ENCODE assay signal across 8 mouse cellular contexts in genomic region chr2:117450172-117450865, GRCm38 (mm10).
DNase-seq lines count a peak whose midpoint lies in the region; TF ChIP-seq lines count a peak whose summit lies in the region.

No protein-coding gene starts in this region.

- H3K9me3 ChIP-seq in heart, embryonic 10.5 days, result no peaks in the 10 kb centered on the region
- no peaks in the 10 kb centered on the region for H3K9me3 ChIP-seq in CH12.LX (replicated peaks; ENCODE audit: low read length)

- intact Hi-C loops in heart, postnatal 10 days (cut with DNase I), result no loop called here

- no peaks in the 10 kb centered on the region; the same call in 1 of the 2 replicates for H3K4me1 ChIP-seq in heart, embryonic 10.5 days
- peaks cover 8 to 12% of the 10 kb centered on the region in 2 experiments for H3K4me1 ChIP-seq in CH12.LX (ENCODE audit: control insufficient read depth in 1 of 2, insufficient read depth in 2 of 2)
- peaks cover 4% of the 10 kb centered on the region; the same call in 1 of the 2 replicates for H3K4me1 ChIP-seq in spleen, adult 2 months (ENCODE audit: control insufficient read depth, insufficient read depth, insufficient read length)

- H3K36me3 ChIP-seq in heart, embryonic 10.5 days, result no peaks in the 10 kb centered on the region
- H3K36me3 ChIP-seq in CH12.LX (replicated peaks in 1 of 2; ENCODE audit: control insufficient read depth in 1 of 2, insufficient read depth in 1 of 2, low read length in 1 of 2), result no peaks in the 10 kb centered on the region
- no peaks in the 10 kb centered on the region for H3K36me3 ChIP-seq in spleen, adult 2 months (ENCODE audit: control insufficient read depth, insufficient read depth, low read length)

- WGBS in heart, embryonic 10.5 days, result 51% methylated on average over 7 of the region's 7 CpGs
- WGBS in spleen, adult 2 months, result 62% methylated on average over 7 of the region's 7 CpGs

- no peak overlapping the region for H3K9ac ChIP-seq in CH12.LX (ENCODE audit: insufficient read depth, low read depth)

- in situ Hi-C loops in CH12.LX (cut with MboI; ENCODE audit: low pct_ligation_motif_present, low pct_unique_long_range_greater_than_20kb, low sequenced_read_pairs), result loop anchor here (25.0 kb wide), 1 partner anchor 563 kb away; the partner anchor contains the start of gene Tmco5

- H3K79me2 ChIP-seq in CH12.LX (replicated peaks; ENCODE audit: control insufficient read depth, extremely low read depth, insufficient read depth, poor library complexity, severe bottlenecking), result no peaks in the 10 kb centered on the region

- dilution Hi-C loops in CH12.LX (cut with MboI; ENCODE audit: extremely low pct_ligation_motif_present, extremely low pct_unique_long_range_greater_than_20kb, low sequenced_read_pairs), result no loop called here

- H3K4me3 ChIP-seq in heart, embryonic 10.5 days, result no peak overlapping the region
- H3K4me3 ChIP-seq in CH12.LX (replicated peaks in 1 of 3; ENCODE audit: low read depth in 2 of 3, low read length in 2 of 3, poor library complexity in 1 of 3), result no peak overlapping the region
- H3K4me3 ChIP-seq in spleen, adult 2 months (ENCODE audit: extremely low read depth, insufficient read depth, insufficient read length), result no peak overlapping the region

- no peak for TF ChIP-seq POLR2A in CH12.LX (IDR thresholded peaks at IDR 0.05; ENCODE audit: low read depth, low read length)
- TF ChIP-seq POLR2A in spleen, adult 2 months (IDR thresholded peaks at IDR 0.05; ENCODE audit: low read depth, low read length), result no peak

- no peak overlapping the region for H3K4me2 ChIP-seq in CH12.LX (ENCODE audit: insufficient read depth, low read depth, poor library complexity, severe bottlenecking)

- peak; percentile 23 to 36 for DNase-seq in heart, postnatal 10 days
- no peak for DNase-seq in heart, embryonic 10.5 days (ENCODE audit: low spot score)
- DNase-seq in CH12.LX (ENCODE audit: extremely low read depth), result peak; percentile 58
- peak; percentile 52 for DNase-seq in embryo, embryonic 10.5 days (ENCODE audit: low spot score)
- peak; percentile 82 for DNase-seq in induced T-regulatory cell, adult 2 months (ENCODE audit: low read depth)
- DNase-seq in lung, postnatal 10 days, result peak; percentile 49
- peak; percentile 40 to 42 for DNase-seq in spleen, adult 2 months (ENCODE audit: low read depth in 1 of 2, low spot score in 2 of 2)
- no peak for DNase-seq in gastrocnemius, postnatal 10 days

- H3K27ac ChIP-seq in heart, embryonic 10.5 days, result no peak overlapping the region
- no peak overlapping the region for H3K27ac ChIP-seq in CH12.LX (ENCODE audit: insufficient read depth, low read depth)
- no peak overlapping the region for H3K27ac ChIP-seq in spleen, adult 2 months (ENCODE audit: insufficient read depth, low read length)

- peak; percentile 69 for TF ChIP-seq RAD21 in CH12.LX (IDR thresholded peaks at IDR 0.05; ENCODE audit: low read depth, low read length)

- no peak for TF ChIP-seq EP300 in CH12.LX (IDR thresholded peaks at IDR 0.05; ENCODE audit: low read length)

- H3K27me3 ChIP-seq in heart, embryonic 10.5 days (ENCODE audit: insufficient read depth, poor library complexity, severe bottlenecking), result no peaks in the 10 kb centered on the region
- H3K27me3 ChIP-seq in CH12.LX (replicated peaks), result no peaks in the 10 kb centered on the region
- H3K27me3 ChIP-seq in spleen, adult 2 months (ENCODE audit: control insufficient read depth, insufficient read depth, low read length), result no peaks in the 10 kb centered on the region

- TF ChIP-seq CTCF in CH12.LX (conservative IDR thresholded peaks at IDR 0.05 in 1 of 2, IDR thresholded peaks at IDR 0.05 in 1 of 2; ENCODE audit: low read depth in 2 of 2, low read length in 2 of 2), result peak; percentile 30 to 77; a peak in 3 of 4 replicates
- TF ChIP-seq CTCF in spleen, adult 2 months (IDR thresholded peaks at IDR 0.05; ENCODE audit: extremely low read depth, insufficient read depth, insufficient read length, insufficient replicate concordance), result peak; percentile 51; the same call in 1 of the 2 replicates

TF ChIP-seq in CH12.LX, 34 proteins besides CTCF, POLR2A, EP300 and RAD21:
- TF ChIP-seq SIN3A (IDR thresholded peaks at IDR 0.05; ENCODE audit: low read length), result no peak
- TF ChIP-seq RCOR1 (conservative IDR thresholded peaks at IDR 0.05; ENCODE audit: low read depth, low read length), result no peak
- TF ChIP-seq MYC (IDR thresholded peaks at IDR 0.05; ENCODE audit: low read depth, low read length), result no peak
- peak; percentile 28; the same call in 1 of the 2 replicates for TF ChIP-seq NELFE (IDR thresholded peaks at IDR 0.05; ENCODE audit: low read depth, low read length)
- no peak for TF ChIP-seq TBP (conservative IDR thresholded peaks at IDR 0.05; ENCODE audit: low read depth, low read length)
- no peak for TF ChIP-seq BHLHE40 (IDR thresholded peaks at IDR 0.05; ENCODE audit: low read depth, low read length)
- TF ChIP-seq USF2 (conservative IDR thresholded peaks at IDR 0.05; ENCODE audit: low read depth, low read length), result no peak
- TF ChIP-seq MAZ (IDR thresholded peaks at IDR 0.05; ENCODE audit: low read depth, low read length), result no peak
- TF ChIP-seq ZC3H11A (IDR thresholded peaks at IDR 0.05; ENCODE audit: low read depth, low read length), result no peak
- TF ChIP-seq POLR2AphosphoS2 (IDR thresholded peaks at IDR 0.05; ENCODE audit: low read depth, low read length), result no peak
- TF ChIP-seq USF1 (IDR thresholded peaks at IDR 0.05; ENCODE audit: low read depth, low read length), result no peak
- no peak for TF ChIP-seq GABPA (IDR thresholded peaks at IDR 0.05; ENCODE audit: insufficient replicate concordance, low read depth, low read length)
- TF ChIP-seq CHD1 (IDR thresholded peaks at IDR 0.05; ENCODE audit: low read depth, low read length), result no peak
- no peak for TF ChIP-seq JUND (conservative IDR thresholded peaks at IDR 0.05; ENCODE audit: low read depth, low read length)
- TF ChIP-seq MAFK (IDR thresholded peaks at IDR 0.05; ENCODE audit: insufficient replicate concordance, low read length), result 0 out of 2 replicates have a peak, but pooled peaks have one; percentile 8
- TF ChIP-seq ZKSCAN1 (IDR thresholded peaks at IDR 0.05; ENCODE audit: borderline replicate concordance, low read depth, low read length), result no peak
- TF ChIP-seq SMC3 (IDR thresholded peaks at IDR 0.05; ENCODE audit: low read depth, low read length), result peak; percentile 51
- TF ChIP-seq TCF12 (IDR thresholded peaks at IDR 0.05; ENCODE audit: low read depth, low read length), result no peak
- no peak for TF ChIP-seq KAT2A (IDR thresholded peaks at IDR 0.05; ENCODE audit: insufficient replicate concordance, low read length)
- TF ChIP-seq PAX5 (IDR thresholded peaks at IDR 0.05; ENCODE audit: low read length), result no peak
- TF ChIP-seq CHD2 (IDR thresholded peaks at IDR 0.05; ENCODE audit: low read length), result no peak
- peak; percentile 35; the same call in 1 of the 2 replicates for TF ChIP-seq MEF2A (IDR thresholded peaks at IDR 0.05; ENCODE audit: borderline replicate concordance, low read depth, low read length)
- TF ChIP-seq NRF1 (IDR thresholded peaks at IDR 0.05; ENCODE audit: low read depth, low read length), result no peak
- TF ChIP-seq ZMIZ1 (IDR thresholded peaks at IDR 0.05; ENCODE audit: low read depth, low read length), result no peak
- TF ChIP-seq ZNF384 (IDR thresholded peaks at IDR 0.05; ENCODE audit: low read depth, low read length), result no peak
- TF ChIP-seq JUN (IDR thresholded peaks at IDR 0.05; ENCODE audit: insufficient read depth, low read depth, low read length), result no peak
- TF ChIP-seq MXI1 (IDR thresholded peaks at IDR 0.05; ENCODE audit: low read depth, low read length), result no peak
- TF ChIP-seq MAX (IDR thresholded peaks at IDR 0.05; ENCODE audit: low read length), result no peak
- TF ChIP-seq IRF4 (IDR thresholded peaks at IDR 0.05; ENCODE audit: low read depth, low read length), result 0 out of 2 replicates have a peak, but pooled peaks have one; percentile 15
- no peak for TF ChIP-seq ELF1 (IDR thresholded peaks at IDR 0.05; ENCODE audit: low read depth, low read length)
- no peak for TF ChIP-seq HCFC1 (IDR thresholded peaks at IDR 0.05; ENCODE audit: low read depth, low read length)
- no peak for TF ChIP-seq E2F4 (IDR thresholded peaks at IDR 0.05; ENCODE audit: insufficient replicate concordance, low read depth, low read length)
- no peak for TF ChIP-seq ETS1 (conservative IDR thresholded peaks at IDR 0.05; ENCODE audit: low read depth, low read length)
- TF ChIP-seq UBTF (IDR thresholded peaks at IDR 0.05; ENCODE audit: low read depth, low read length), result no peak

Comparison
In these comparisons a context has a peak if more than half of its experiments do, and no peak if none do; other contexts are left out.
1. DNase-seq: peak in heart, postnatal 10 days (2 of 2), CH12.LX (single experiment), embryo, embryonic 10.5 days (single experiment), induced T-regulatory cell, adult 2 months (single experiment), lung, postnatal 10 days (single experiment) and spleen, adult 2 months (2 of 2); none in heart, embryonic 10.5 days (single experiment) and gastrocnemius, postnatal 10 days (single experiment).